24 mouse cellular contexts compared by ENCODE assay signal in the genomic region with DNA sequence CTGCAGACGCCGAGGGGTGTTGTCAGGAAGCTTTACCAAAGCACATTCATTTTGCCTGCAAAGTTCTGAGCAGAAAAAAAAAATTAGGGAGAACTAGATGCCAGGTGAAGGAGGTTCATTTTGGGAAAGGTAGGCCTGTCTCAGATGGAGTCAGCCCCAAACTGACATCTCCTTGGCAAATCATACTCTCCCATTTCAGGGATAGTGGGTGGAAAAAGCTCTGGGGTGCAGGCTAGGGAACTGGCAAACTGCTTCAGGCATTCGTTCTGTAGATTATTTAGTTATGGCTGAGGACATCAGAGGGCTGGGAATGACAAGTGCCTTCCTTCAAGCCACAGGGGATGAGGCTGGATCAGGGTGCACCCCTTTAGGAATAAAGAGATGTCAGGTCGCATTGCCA.
"Had no signal": no experiment of that assay in that cellular context is flagged by ENCODE, and none has a peak within 500 bp of the region (broad histone marks: within the 10 kb centered on the region; RNA-seq: fewer than 3 reads in every experiment).

No protein-coding gene starts in this region.

- DNase-seq: gastrocnemius, adult 2 months; gastrocnemius, postnatal 14 days; gastrocnemius, postnatal 36 days; heart, adult 2 months; heart, postnatal 14 days; heart, postnatal 36 days; kidney, adult 11 months; kidney, adult 2 months; kidney, adult 9 months; kidney, postnatal 14 days; kidney, postnatal 36 days; layer of hippocampus, adult 9-11 months; layer of hippocampus, postnatal 36 days; left cerebral cortex, postnatal 4 days had no signal

- H3K4me3 ChIP-seq: gastrocnemius, adult 2 months; heart, adult 2 months; heart, embryonic 13.5 days; heart, embryonic 15.5 days; hindbrain, embryonic 13.5 days; hindbrain, embryonic 15.5 days; kidney, embryonic 15.5 days; limb, embryonic 13.5 days; limb, embryonic 15.5 days; liver, embryonic 12.5 days had no signal

- H3K27ac ChIP-seq: gastrocnemius, adult 2 months; heart, adult 2 months; heart, embryonic 13.5 days; heart, embryonic 15.5 days; hindbrain, embryonic 13.5 days; hindbrain, embryonic 15.5 days; hindbrain, postnatal 0 days; kidney, embryonic 15.5 days; kidney, postnatal 0 days; limb, embryonic 13.5 days; limb, embryonic 15.5 days; liver, embryonic 12.5 days had no signal
